Mouse (Mus musculus): ENCODE measurements around the gene P3h3. TPM values are rescaled to one million over a fixed set of nuclear protein-coding genes. Genes with fewer than 3 reads are reported as not detected.
"Not testable (repeated sequence)": the region's sequence is repeated elsewhere in the genome, so short reads cannot be mapped to it uniquely, and the experiment has no call there.

The P3h3 gene
- polyA plus RNA-seq, 1 experiment: 12.1 TPM

GRCm38 (mm10) chr6:124805341-124806321 lies 51.9 kb downstream of the P3h3 start:
- Histone ChIP-seq H3K4me1 (ENCODE audit: control insufficient read depth, insufficient read depth, low read length) (peaks cover 24% of the 10 kb centered on the region), H3K4me3 (ENCODE audit: insufficient read depth, low read length) (peak overlapping the region; percentile 83), H3K27ac (ENCODE audit: insufficient read depth, low read depth, low read length) (peak overlapping the region; percentile 98)
- no peak for TF ChIP-seq CTCF (IDR thresholded peaks at IDR 0.05; ENCODE audit: low read depth, low read length)
- peak; percentile 88; the same call in 1 of the 2 replicates for TF ChIP-seq POLR2A (IDR thresholded peaks at IDR 0.05; ENCODE audit: borderline replicate concordance, low read depth, low read length)

- Histone ChIP-seq H3K4me1 (ENCODE audit: control insufficient read depth, insufficient read depth, low read length) (peaks cover 22% of the 10 kb centered on the region), H3K27ac (ENCODE audit: insufficient read depth, low read depth, low read length) (peak overlapping the region; percentile 98), H3K4me3 (ENCODE audit: insufficient read depth, low read length) (peak overlapping the region; percentile 83)
- no peak for TF ChIP-seq POLR2A (IDR thresholded peaks at IDR 0.05; ENCODE audit: borderline replicate concordance, low read depth, low read length)
- TF ChIP-seq CTCF (IDR thresholded peaks at IDR 0.05; ENCODE audit: low read depth, low read length): no peak
These were observed 53.2 kb downstream of the P3h3 start for GRCm38 (mm10) chr6:124804341-124804740.

- peaks cover 22% of the 10 kb centered on the region for H3K4me1 ChIP-seq (ENCODE audit: control insufficient read depth, insufficient read depth, low read length)
- not testable (repeated sequence) for H3K4me3 ChIP-seq (ENCODE audit: insufficient read depth, low read length); H3K27ac ChIP-seq (ENCODE audit: insufficient read depth, low read depth, low read length)
These were observed 53.9 kb downstream of the P3h3 start for GRCm38 (mm10) chr6:124803691-124804090.

GRCm38 (mm10) chr6:124803061-124803460 lies 54.5 kb downstream of the P3h3 start:
- TF ChIP-seq CTCF (IDR thresholded peaks at IDR 0.05; ENCODE audit: low read depth, low read length) (no peak), POLR2A (IDR thresholded peaks at IDR 0.05; ENCODE audit: borderline replicate concordance, low read depth, low read length) (no peak)

GRCm38 (mm10) chr6:124802400-124802799 lies 55.2 kb downstream of the P3h3 start:
- peaks cover 13% of the 10 kb centered on the region for H3K4me1 ChIP-seq (ENCODE audit: control insufficient read depth, insufficient read depth, low read length)
- H3K4me3 ChIP-seq (ENCODE audit: insufficient read depth, low read length); H3K27ac ChIP-seq (ENCODE audit: insufficient read depth, low read depth, low read length): not testable (repeated sequence)

More at GRCm38 (mm10) chr6:124803061-124803460, 54.5 kb downstream of the P3h3 start:
- H3K4me3 ChIP-seq (ENCODE audit: insufficient read depth, low read length): no peak overlapping the region
- peaks cover 20% of the 10 kb centered on the region for H3K4me1 ChIP-seq (ENCODE audit: control insufficient read depth, insufficient read depth, low read length)
- H3K27ac ChIP-seq (ENCODE audit: insufficient read depth, low read depth, low read length): no peak overlapping the region

- Histone ChIP-seq H3K4me3 (ENCODE audit: insufficient read depth, low read length) (no peak overlapping the region), H3K27ac (ENCODE audit: insufficient read depth, low read depth, low read length) (no peak overlapping the region), H3K4me1 (ENCODE audit: control insufficient read depth, insufficient read depth, low read length) (no peaks in the 10 kb centered on the region)
- TF ChIP-seq CTCF (IDR thresholded peaks at IDR 0.05; ENCODE audit: low read depth, low read length): no peak
- no peak for TF ChIP-seq POLR2A (IDR thresholded peaks at IDR 0.05; ENCODE audit: borderline replicate concordance, low read depth, low read length)
These were observed 61.4 kb downstream of the P3h3 start for GRCm38 (mm10) chr6:124796200-124796599.

GRCm38 (mm10) chr6:124795781-124796180 lies 61.8 kb downstream of the P3h3 start:
- Histone ChIP-seq H3K27ac (ENCODE audit: insufficient read depth, low read depth, low read length) (no peak overlapping the region), H3K4me3 (ENCODE audit: insufficient read depth, low read length) (no peak overlapping the region), H3K4me1 (ENCODE audit: control insufficient read depth, insufficient read depth, low read length) (no peaks in the 10 kb centered on the region)
- TF ChIP-seq POLR2A (IDR thresholded peaks at IDR 0.05; ENCODE audit: borderline replicate concordance, low read depth, low read length) (no peak), CTCF (IDR thresholded peaks at IDR 0.05; ENCODE audit: low read depth, low read length) (no peak)

- Histone ChIP-seq H3K4me1 (ENCODE audit: control insufficient read depth, insufficient read depth, low read length) (peaks cover 7% of the 10 kb centered on the region), H3K4me3 (ENCODE audit: insufficient read depth, low read length) (no peak overlapping the region)
- no peak for TF ChIP-seq POLR2A (IDR thresholded peaks at IDR 0.05; ENCODE audit: borderline replicate concordance, low read depth, low read length)
- no peak for TF ChIP-seq CTCF (IDR thresholded peaks at IDR 0.05; ENCODE audit: low read depth, low read length)
These were observed 65.6 kb downstream of the P3h3 start for GRCm38 (mm10) chr6:124791911-124792310.

More at GRCm38 (mm10) chr6:124791911-124792310, 65.6 kb downstream of the P3h3 start:
- H3K27ac ChIP-seq (ENCODE audit: insufficient read depth, low read depth, low read length): no peak overlapping the region

Other genes starting within 250 kb of the P3h3 start
- not detected in 2 replicates for gene C1s2, start 221.7 kb downstream of the P3h3 start, polyA plus RNA-seq (2012; ENCODE audit: insufficient read depth, insufficient read length, missing spikeins)
- 57.4 and 70.0 TPM in 2 replicates for gene Lpcat3, start 194.7 kb downstream of the P3h3 start, polyA plus RNA-seq (2012; ENCODE audit: insufficient read depth, insufficient read length, missing spikeins)
- gene Emg1, start 145.6 kb downstream of the P3h3 start, polyA plus RNA-seq (2012; ENCODE audit: insufficient read depth, insufficient read length, missing spikeins): 48.2 and 54.9 TPM in 2 replicates
- 94.1 and 97.8 TPM in 2 replicates for gene Phb2, start 145.4 kb downstream of the P3h3 start, polyA plus RNA-seq (2012; ENCODE audit: insufficient read depth, insufficient read length, missing spikeins)
- 583 and 614 TPM in 2 replicates for gene Ptpn6, start 119.0 kb downstream of the P3h3 start, polyA plus RNA-seq (2012; ENCODE audit: insufficient read depth, insufficient read length, missing spikeins)
- 221 and 253 TPM in 2 replicates for gene Grcc10, start 116.4 kb downstream of the P3h3 start, polyA plus RNA-seq (2012; ENCODE audit: insufficient read depth, insufficient read length, missing spikeins)
- not detected in 2 replicates for gene Gm45234, start 101.7 kb downstream of the P3h3 start, polyA plus RNA-seq (2012; ENCODE audit: insufficient read depth, insufficient read length, missing spikeins)
- 30.1 and 34.0 TPM in 2 replicates for gene Atn1, start 101.2 kb downstream of the P3h3 start, polyA plus RNA-seq (2012; ENCODE audit: insufficient read depth, insufficient read length, missing spikeins)
- gene Eno2, start 88.1 kb downstream of the P3h3 start, polyA plus RNA-seq (2012; ENCODE audit: insufficient read depth, insufficient read length, missing spikeins): 1.4 and 2.6 TPM in 2 replicates
- gene Lrrc23, start 78.0 kb downstream of the P3h3 start, polyA plus RNA-seq (2012; ENCODE audit: insufficient read depth, insufficient read length, missing spikeins): not detected in 2 replicates
- gene Spsb2, start 49.1 kb downstream of the P3h3 start, polyA plus RNA-seq (2012; ENCODE audit: insufficient read depth, insufficient read length, missing spikeins): 31.4 and 43.6 TPM in 2 replicates
- gene Tpi1, start 43.5 kb downstream of the P3h3 start, polyA plus RNA-seq (2012; ENCODE audit: insufficient read depth, insufficient read length, missing spikeins): 224 and 232 TPM in 2 replicates
- gene Usp5, start 28.3 kb downstream of the P3h3 start, polyA plus RNA-seq (2012; ENCODE audit: insufficient read depth, insufficient read length, missing spikeins): 62.3 and 65.0 TPM in 2 replicates
- 70.1 and 76.5 TPM in 2 replicates for gene Cdca3, start 28.2 kb downstream of the P3h3 start, polyA plus RNA-seq (2012; ENCODE audit: insufficient read depth, insufficient read length, missing spikeins)
- gene Gnb3, start 17.5 kb downstream of the P3h3 start, polyA plus RNA-seq (2012; ENCODE audit: insufficient read depth, insufficient read length, missing spikeins): not detected in 2 replicates
- gene Gpr162, start 6.2 kb upstream of the P3h3 start, polyA plus RNA-seq (2012; ENCODE audit: insufficient read depth, insufficient read length, missing spikeins): 43.3 and 52.6 TPM in 2 replicates
- 20.6 and 23.4 TPM in 2 replicates for gene Cd4, start 30.5 kb upstream of the P3h3 start, polyA plus RNA-seq (2012; ENCODE audit: insufficient read depth, insufficient read length, missing spikeins)
- 0.44 TPM in 1 of 2 replicates, not detected in the other for gene Lag3, start 54.0 kb upstream of the P3h3 start, polyA plus RNA-seq (2012; ENCODE audit: insufficient read depth, insufficient read length, missing spikeins)
- 820 and 821 TPM in 2 replicates for gene Ptms, start 62.4 kb upstream of the P3h3 start, polyA plus RNA-seq (2012; ENCODE audit: insufficient read depth, insufficient read length, missing spikeins)
- 186 and 188 TPM in 2 replicates for gene Mlf2, start 73.6 kb upstream of the P3h3 start, polyA plus RNA-seq (2012; ENCODE audit: insufficient read depth, insufficient read length, missing spikeins)
- gene Cops7a, start 107.8 kb upstream of the P3h3 start, polyA plus RNA-seq (2012; ENCODE audit: insufficient read depth, insufficient read length, missing spikeins): 49.3 and 58.7 TPM in 2 replicates
- gene Pianp, start 138.9 kb upstream of the P3h3 start, polyA plus RNA-seq (2012; ENCODE audit: insufficient read depth, insufficient read length, missing spikeins): 5.5 and 7.2 TPM in 2 replicates
- gene Zfp384, start 151.4 kb upstream of the P3h3 start, polyA plus RNA-seq (2012; ENCODE audit: insufficient read depth, insufficient read length, missing spikeins): 82.7 and 83.1 TPM in 2 replicates
- 110 and 113 TPM in 2 replicates for gene Ing4, start 182.0 kb upstream of the P3h3 start, polyA plus RNA-seq (2012; ENCODE audit: insufficient read depth, insufficient read length, missing spikeins)
- gene Acrbp, start 191.9 kb upstream of the P3h3 start, polyA plus RNA-seq (2012; ENCODE audit: insufficient read depth, insufficient read length, missing spikeins): 28.7 and 29.3 TPM in 2 replicates
- 33.2 and 43.3 TPM in 2 replicates for gene Lpar5, start 210.2 kb upstream of the P3h3 start, polyA plus RNA-seq (2012; ENCODE audit: insufficient read depth, insufficient read length, missing spikeins)
- 122 and 144 TPM in 2 replicates for gene Chd4, start 238.2 kb upstream of the P3h3 start, polyA plus RNA-seq (2012; ENCODE audit: insufficient read depth, insufficient read length, missing spikeins)